Mouse (Mus musculus) MEL (cell line): ENCODE data around the gene Gabbr2. TPM values are rescaled to one million over a fixed set of nuclear protein-coding genes. Genes with fewer than 3 reads are reported as not detected.

Experiments used
- DNase-seq: peaks from one replicate; pipeline ENCODE4 v3.0.0; 2011; ENCODE audit warnings: low read depth, low spot score
- H3K27ac ChIP-seq: 2 replicates; pipeline ENCODE4 v1.5.1; 2012; ENCODE audit warnings: low read depth, mild to moderate bottlenecking, control low read depth, low read length, moderate library complexity; ENCODE audit not compliant: control insufficient read depth
- H3K27me3 ChIP-seq, 2 experiments: fragments of 150-350 bp in 1 of 2; sonication (generic) in 1 of 2; 2 replicates each; pipeline ENCODE4 v1.6.1; 2012; ENCODE audit warnings: low read length in 2 of 2, mild to moderate bottlenecking in 2 of 2, improper control_type of control experiment in 1 of 2, moderate library complexity in 1 of 2; ENCODE audit not compliant: insufficient read depth in 2 of 2, control insufficient read depth in 1 of 2
- H3K36me3 ChIP-seq, 2 experiments: 2 replicates each; pipeline ENCODE4 v1.6.1; 2012 to 2014; ENCODE audit warnings: low read length in 2 of 2, improper control_type of control experiment in 1 of 2, inconsistent platforms in 1 of 2, mild to moderate bottlenecking in 1 of 2; ENCODE audit not compliant: insufficient read depth in 2 of 2, control insufficient read depth in 1 of 2
- H3K4me1 ChIP-seq, 2 experiments: fragments of 150-350 bp in 1 of 2; sonication (generic) in 1 of 2; 2 replicates each; pipeline ENCODE4 v1.6.1; 2012; ENCODE audit warnings: low read length in 2 of 2, improper control_type of control experiment in 1 of 2, mild to moderate bottlenecking in 1 of 2; ENCODE audit not compliant: insufficient read depth in 2 of 2, control insufficient read depth in 1 of 2
- H3K4me3 ChIP-seq, 2 experiments: fragments of 150-350 bp in 1 of 2; sonication (generic) in 1 of 2; 2 replicates each; pipeline ENCODE4 v1.5.1; 2012; ENCODE audit warnings: low read depth in 2 of 2, low read length in 2 of 2, mild to moderate bottlenecking in 2 of 2, moderate library complexity in 2 of 2, control low read depth in 1 of 2, improper control_type of control experiment in 1 of 2; ENCODE audit not compliant: control insufficient read depth in 1 of 2, insufficient read depth in 1 of 2
- H3K79me2 ChIP-seq: 2 replicates; pipeline ENCODE4 v1.6.1; 2012; ENCODE audit warnings: mild to moderate bottlenecking, low read length, moderate library complexity; ENCODE audit not compliant: control insufficient read depth, poor library complexity, insufficient read depth
- H3K9ac ChIP-seq: 2 replicates; pipeline ENCODE4 v1.6.1; 2012; ENCODE audit warnings: low read depth, mild to moderate bottlenecking, control low read depth, low read length, moderate library complexity; ENCODE audit not compliant: control insufficient read depth, poor library complexity, severe bottlenecking
- H3K9me3 ChIP-seq: fragments of 150-350 bp; sonication (generic); replicated peaks from 2 replicates; pipeline ENCODE4 v1.6.1; 2012; ENCODE audit warnings: mild to moderate bottlenecking, low read length, improper control_type of control experiment, moderate library complexity; ENCODE audit not compliant: insufficient read depth
- BHLHE40 ChIP-seq: IDR thresholded peaks from 2 replicates; pipeline ENCODE4 v1.6.1; 2012; ENCODE audit warnings: low read depth, mild to moderate bottlenecking, inconsistent platforms, low read length, improper control_type of control experiment, borderline replicate concordance
- CTCF ChIP-seq, 3 experiments: IDR thresholded peaks in 2 of 3; conservative IDR thresholded peaks in 1 of 3; 2 replicates each; pipeline ENCODE4 v1.5.1; 2011 to 2012; ENCODE audit warnings: low read length in 3 of 3, low read depth in 2 of 3, mild to moderate bottlenecking in 2 of 3, improper control_type of control experiment in 1 of 3, inconsistent platforms in 1 of 3, mixed read lengths in 1 of 3, moderate library complexity in 1 of 3; ENCODE audit not compliant: control insufficient read depth in 1 of 3, insufficient read depth in 1 of 3, poor library complexity in 1 of 3, severe bottlenecking in 1 of 3
- E2F4 ChIP-seq: IDR thresholded peaks from 2 replicates; pipeline ENCODE4 v1.6.1; 2011; ENCODE audit warnings: low read depth, low read length, improper control_type of control experiment, borderline replicate concordance
- ETS1 ChIP-seq: IDR thresholded peaks from 2 replicates; pipeline ENCODE4 v1.6.1; 2012; ENCODE audit warnings: low read depth, mild to moderate bottlenecking, inconsistent platforms, low read length, improper control_type of control experiment, moderate library complexity
- GABPA ChIP-seq: IDR thresholded peaks from 2 replicates; pipeline ENCODE4 v1.6.1; 2012; ENCODE audit warnings: low read depth, mild to moderate bottlenecking, inconsistent platforms, low read length, improper control_type of control experiment, moderate library complexity
- HCFC1 ChIP-seq: IDR thresholded peaks from 2 replicates; pipeline ENCODE4 v1.6.1; 2012; ENCODE audit warnings: low read depth, mild to moderate bottlenecking, inconsistent platforms, low read length, improper control_type of control experiment, moderate library complexity
- JUND ChIP-seq: IDR thresholded peaks from 2 replicates; pipeline ENCODE4 v1.6.1; 2011; ENCODE audit warnings: low read depth, mild to moderate bottlenecking, improper control_type of control experiment, low read length
- MEF2A ChIP-seq: IDR thresholded peaks from 2 replicates; pipeline ENCODE4 v1.6.1; 2014; ENCODE audit warnings: low read depth, mild to moderate bottlenecking, inconsistent platforms, low read length, improper control_type of control experiment; ENCODE audit not compliant: poor library complexity, insufficient replicate concordance, severe bottlenecking; ENCODE audit errors: extremely low read depth
- MYB ChIP-seq: IDR thresholded peaks from 2 replicates; pipeline ENCODE4 v1.6.1; 2011; ENCODE audit warnings: mild to moderate bottlenecking, low read depth, low read length, improper control_type of control experiment
- MYC ChIP-seq: IDR thresholded peaks from 2 replicates; pipeline ENCODE4 v1.6.1; 2011; ENCODE audit warnings: low read depth, mild to moderate bottlenecking, low read length, improper control_type of control experiment, moderate library complexity
- NELFE ChIP-seq: IDR thresholded peaks from 2 replicates; pipeline ENCODE4 v1.6.1; 2011; ENCODE audit warnings: low read depth, low read length, improper control_type of control experiment
- POLR2AphosphoS5 ChIP-seq: IDR thresholded peaks from 2 replicates; pipeline ENCODE4 v1.6.1; 2012; ENCODE audit warnings: low read depth, borderline replicate concordance, mild to moderate bottlenecking, inconsistent platforms, low read length, moderate library complexity, mixed read lengths
- TAL1 ChIP-seq: IDR thresholded peaks from 2 replicates; pipeline ENCODE4 v1.6.1; 2012; ENCODE audit warnings: mild to moderate bottlenecking, inconsistent platforms, low read length, moderate library complexity, mixed read lengths
- USF1 ChIP-seq: IDR thresholded peaks from 2 replicates; pipeline ENCODE4 v1.6.1; 2014; ENCODE audit warnings: low read depth, mild to moderate bottlenecking, inconsistent platforms, low read length, improper control_type of control experiment, moderate library complexity
- ZC3H11A ChIP-seq: IDR thresholded peaks from 2 replicates; pipeline ENCODE4 v1.6.1; 2012; ENCODE audit warnings: low read depth, mild to moderate bottlenecking, inconsistent platforms, low read length, improper control_type of control experiment
- ZMIZ1 ChIP-seq: IDR thresholded peaks from 2 replicates; pipeline ENCODE4 v1.6.1; 2012; ENCODE audit warnings: low read depth, mild to moderate bottlenecking, inconsistent platforms, low read length, improper control_type of control experiment, moderate library complexity
- polyA plus RNA-seq, 2 experiments: library from polyadenylated mRNA; stranded (reverse) in 1 of 2; unstranded in 1 of 2; fragments of >175 nt in 1 of 2; fragments of >200 nt in 1 of 2; gene quantifications; 2 replicates each; pipeline versions ENCODE4 v1.2.1 to v1.2.4; 2012; ENCODE audit warnings: low replicate concordance in 2 of 2, low read depth in 1 of 2; ENCODE audit not compliant: insufficient read length in 2 of 2, insufficient read depth in 1 of 2, missing spikeins in 1 of 2
- total RNA-seq: library from RNA; depleted of rRNA; stranded (reverse); fragments of 300-350 nt; gene quantifications from 2 replicates; pipeline ENCODE4 v1.2.3, GENCODE M21; 2012

The Gabbr2 gene
- total and polyA plus RNA-seq, 3 experiments = not detected

GRCm38 (mm10) chr4:46883047-46883446 lies 108.6 kb downstream of the Gabbr2 start:
- TF ChIP-seq CTCF (IDR thresholded peaks at IDR 0.05 in 2 of 3, conservative IDR thresholded peaks at IDR 0.05 in 1 of 3; ENCODE audit: control insufficient read depth in 1 of 3, insufficient read depth in 1 of 3, low read depth in 2 of 3, low read length in 3 of 3, poor library complexity in 1 of 3, severe bottlenecking in 1 of 3) (no peak), TAL1 (no peak), NELFE (no peak), E2F4 (no peak), BHLHE40 (no peak), MYB (no peak), POLR2AphosphoS5 (no peak), HCFC1 (no peak), ZC3H11A (no peak), USF1 (no peak), GABPA (no peak), ETS1 (no peak), JUND (no peak), MEF2A (no peak)
- no peaks in the 10 kb centered on the region for H3K36me3 ChIP-seq
- H3K27me3 ChIP-seq = peaks cover 0 to 4% of the 10 kb centered on the region in 2 experiments; a peak in 1 of 4 replicates
- no peak overlapping the region for H3K4me3 ChIP-seq
- no peak overlapping the region for H3K9ac ChIP-seq
- H3K4me1 ChIP-seq = no peaks in the 10 kb centered on the region
- no peak for DNase-seq
- H3K79me2 ChIP-seq = no peaks in the 10 kb centered on the region
- no peaks in the 10 kb centered on the region for H3K9me3 ChIP-seq
- H3K27ac ChIP-seq = no peak overlapping the region

GRCm38 (mm10) chr4:46881271-46881670 lies 110.4 kb downstream of the Gabbr2 start:
- Histone ChIP-seq H3K36me3 (no peaks in the 10 kb centered on the region), H3K27me3 (peaks cover 0 to 4% of the 10 kb centered on the region in 2 experiments; a peak in 1 of 4 replicates), H3K4me3 (no peak overlapping the region), H3K4me1 (no peaks in the 10 kb centered on the region), H3K79me2 (no peaks in the 10 kb centered on the region), H3K9ac (no peak overlapping the region), H3K9me3 (no peaks in the 10 kb centered on the region), H3K27ac (no peak overlapping the region)
- TF ChIP-seq ZMIZ1 (no peak), MYC (no peak)
- no peak for DNase-seq
